Mouse (Mus musculus) CD4-positive, CD25-positive, alpha-beta regulatory T cell, adult 4 months (primary cell): ENCODE results near the gene Brd2. TPM values are rescaled to one million over a fixed set of nuclear protein-coding genes. Genes with fewer than 3 reads are reported as not detected.
A peak's percentile ranks its signal among the peaks of the same experiment; 100 is the strongest.
"Not testable (repeated sequence)": the region's sequence is repeated elsewhere in the genome, so short reads cannot be mapped to it uniquely, and the experiment has no call there.

Experiments used
- ATAC-seq: one replicate; pipeline ENCODE4 v1.8.0; 2017
- polyA plus RNA-seq, 2 experiments: library from polyadenylated mRNA; unstranded; fragments of 100-300 nt; shearing (Covaris generic); gene quantifications; one replicate each; pipeline ENCODE4 v1.2.1; 2017

Brd2 gene
- 100 to 1,000 TPM; 108 to 154 TPM for polyA plus RNA-seq

GRCm38 (mm10) chr17:34122188-34122984 lies at the start of gene Brd2:
TSS of gene Brd2 (minus strand) at chr17:34122634.
- ATAC-seq = peak; percentile 30

GRCm38 (mm10) chr17:34170877-34171498 lies 48.6 kb upstream of the Brd2 start:
- peak; percentile 91 for ATAC-seq

- peak; percentile 9 for ATAC-seq
These were observed 48.0 kb upstream of the Brd2 start for GRCm38 (mm10) chr17:34170487-34170876.

- peak; percentile 19 for ATAC-seq
These were observed 46.8 kb upstream of the Brd2 start for GRCm38 (mm10) chr17:34169279-34169678.

GRCm38 (mm10) chr17:34165033-34165730 lies 42.7 kb upstream of the Brd2 start:
- peak; percentile 56 for ATAC-seq

GRCm38 (mm10) chr17:34164202-34164895 lies 41.9 kb upstream of the Brd2 start:
- peak; percentile 38 for ATAC-seq

GRCm38 (mm10) chr17:34155534-34155933 lies 33.1 kb upstream of the Brd2 start:
- no peak for ATAC-seq

GRCm38 (mm10) chr17:34152923-34153322 lies 30.5 kb upstream of the Brd2 start, which contains the start of gene H2-DMb1:
TSS of gene H2-DMb1 (plus strand) at chr17:34153072.
- peak; percentile 68 for ATAC-seq

- peak; percentile 58 for ATAC-seq
These were observed 22.5 kb upstream of the Brd2 start for GRCm38 (mm10) chr17:34144960-34145371.

- not testable (repeated sequence) for ATAC-seq
These were observed 21.8 kb upstream of the Brd2 start for GRCm38 (mm10) chr17:34144221-34144620.

- ATAC-seq = no peak
These were observed 21.0 kb upstream of the Brd2 start for GRCm38 (mm10) chr17:34143461-34143860.

- peak; percentile 85 for ATAC-seq
These were observed 20.6 kb upstream of the Brd2 start, which contains the start of gene H2-DMb2 for GRCm38 (mm10) chr17:34143033-34143432. TSS of gene H2-DMb2 (plus strand) at chr17:34143307.

GRCm38 (mm10) chr17:34142456-34143010 lies 20.1 kb upstream of the Brd2 start:
- ATAC-seq = no peak

- no peak for ATAC-seq
These were observed 19.0 kb upstream of the Brd2 start for GRCm38 (mm10) chr17:34141448-34141847.

- ATAC-seq = no peak
These were observed 17.8 kb upstream of the Brd2 start for GRCm38 (mm10) chr17:34140240-34140639.

- ATAC-seq = no peak
These were observed 17.0 kb upstream of the Brd2 start for GRCm38 (mm10) chr17:34139416-34139815.

GRCm38 (mm10) chr17:34138655-34139054 lies 16.2 kb upstream of the Brd2 start:
- no peak for ATAC-seq

GRCm38 (mm10) chr17:34137601-34138000 lies 15.2 kb upstream of the Brd2 start:
- ATAC-seq = no peak

- ATAC-seq = peak; percentile 100
These were observed 13.1 kb upstream of the Brd2 start for GRCm38 (mm10) chr17:34135297-34136224.

GRCm38 (mm10) chr17:34134451-34134850 lies 12.0 kb upstream of the Brd2 start:
- ATAC-seq = no peak

- no peak for ATAC-seq
These were observed 10.9 kb upstream of the Brd2 start for GRCm38 (mm10) chr17:34133289-34133688.
